Mouse (Mus musculus): ENCODE measurements around the gene Ubb. TPM values are rescaled to one million over a fixed set of nuclear protein-coding genes. Genes with fewer than 3 reads are reported as not detected.

Ubb gene
- polyA plus RNA-seq, 1 experiment from 2014 or later, result 2,820 TPM

DNA sequence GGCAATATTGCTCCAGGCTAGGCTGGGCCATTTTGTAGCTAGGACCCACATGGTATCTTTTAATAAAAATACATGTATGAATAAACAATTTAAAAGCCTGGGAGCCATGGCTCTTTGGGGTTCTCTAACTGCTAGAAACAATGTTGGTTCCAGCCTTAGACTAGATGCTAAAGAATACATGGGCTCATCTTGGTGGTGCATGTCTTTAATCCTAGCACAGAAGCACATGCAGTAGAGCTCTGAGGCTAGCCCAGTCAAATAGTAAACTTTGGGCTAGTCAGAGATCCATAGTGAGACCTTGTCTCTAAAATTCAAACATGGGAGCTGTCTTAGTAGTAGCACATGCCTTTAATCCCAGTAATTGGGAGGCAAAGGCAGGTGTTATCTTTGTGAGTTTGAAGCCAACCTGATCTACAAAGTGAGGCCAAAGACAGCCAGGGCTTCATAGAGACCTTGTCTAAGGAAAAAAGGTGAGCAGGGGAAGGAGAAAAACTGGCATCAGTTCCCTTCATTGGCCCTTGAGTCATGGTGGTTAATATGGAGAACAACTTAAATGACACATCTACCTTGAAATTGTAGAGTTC is 4.1 kb downstream of the Ubb start:
- Histone ChIP-seq H3K27ac (ENCODE audit: low read depth) (no peak overlapping the region), H3K4me1 (replicated peaks; ENCODE audit: control insufficient read depth, insufficient read depth, low read length) (peaks cover 19% of the 10 kb centered on the region), H3K4me3 (ENCODE audit: low read depth, low read length) (no peak overlapping the region), H3K9ac (ENCODE audit: low read length) (no peak overlapping the region), H3K27me3 (replicated peaks; ENCODE audit: control insufficient read depth, insufficient read depth, low read length) (no peaks in the 10 kb centered on the region), H3K36me3 (ENCODE audit: control insufficient read depth, insufficient read depth, low read length) (peaks cover 22% of the 10 kb centered on the region), H3K9me3 (ENCODE audit: control insufficient read depth, low read length) (no peaks in the 10 kb centered on the region), H3K4me2 (ENCODE audit: low read length) (peak overlapping the region; percentile 100)
- ATAC-seq (replicated peaks; ENCODE audit: low FRiP score, low TSS enrichment, low read depth) (no peak), DNase-seq (ENCODE audit: low spot score) (no peak)

DNA sequence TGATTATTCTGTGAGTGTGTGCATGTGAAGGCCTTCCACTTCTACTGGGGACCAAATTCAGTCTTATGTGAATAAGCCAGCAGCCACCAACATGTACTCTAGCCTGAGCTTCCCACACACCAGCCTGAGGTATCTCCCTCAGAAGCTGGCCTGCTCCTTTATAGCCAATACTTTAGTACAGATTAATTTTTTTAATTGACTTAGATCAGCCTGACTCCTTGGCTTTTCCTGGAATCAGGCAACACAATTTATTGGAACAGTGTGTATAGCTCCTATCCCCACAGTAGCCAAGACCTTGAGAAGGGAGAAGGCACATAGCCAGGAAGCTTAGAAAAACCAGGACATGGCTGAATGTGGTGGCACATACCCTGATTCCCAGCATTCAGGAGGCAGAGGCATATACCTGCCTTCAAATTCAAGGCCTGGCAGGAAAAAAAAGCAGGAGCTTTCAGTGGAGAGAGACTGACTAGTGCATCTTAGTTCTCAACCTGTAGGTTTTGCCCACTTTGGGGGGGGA is 5.0 kb downstream of the Ubb start:
- H3K9me3 ChIP-seq (ENCODE audit: control insufficient read depth, low read length), result no peaks in the 10 kb centered on the region
- ATAC-seq (replicated peaks; ENCODE audit: low FRiP score, low TSS enrichment, low read depth) (no peak), DNase-seq (ENCODE audit: low spot score) (no peak)
- H3K27ac ChIP-seq (ENCODE audit: low read depth), result no peak overlapping the region
- no peak overlapping the region for H3K4me3 ChIP-seq (ENCODE audit: low read depth, low read length)
- no peak overlapping the region for H3K9ac ChIP-seq (ENCODE audit: low read length)
- no peak overlapping the region for H3K4me2 ChIP-seq (ENCODE audit: low read length)
- peaks cover 19% of the 10 kb centered on the region for H3K4me1 ChIP-seq (replicated peaks; ENCODE audit: control insufficient read depth, insufficient read depth, low read length)
- no peaks in the 10 kb centered on the region for H3K27me3 ChIP-seq (replicated peaks; ENCODE audit: control insufficient read depth, insufficient read depth, low read length)
- peaks cover 22% of the 10 kb centered on the region for H3K36me3 ChIP-seq (ENCODE audit: control insufficient read depth, insufficient read depth, low read length)

DNA sequence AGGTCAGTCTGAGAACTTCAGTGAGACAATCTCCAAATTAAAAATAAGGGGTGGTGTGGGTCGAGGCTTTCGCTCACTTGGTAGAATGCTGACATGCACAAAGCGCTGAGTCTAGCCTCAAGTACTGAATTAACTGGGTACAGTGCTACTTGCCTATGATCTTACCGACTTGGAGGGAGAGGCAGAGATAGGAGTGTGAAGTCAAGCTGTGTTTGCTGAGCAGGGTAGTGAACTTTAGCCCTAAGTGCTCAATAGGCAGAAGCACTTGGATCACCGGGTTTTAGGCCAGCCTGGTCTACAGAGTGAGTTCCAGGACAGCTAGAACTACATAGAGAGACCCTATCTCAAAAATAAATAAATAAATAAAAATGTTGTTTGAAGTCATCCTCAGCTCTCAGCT is 6.2 kb downstream of the Ubb start:
- Histone ChIP-seq H3K4me2 (ENCODE audit: low read length) (no peak overlapping the region), H3K4me3 (ENCODE audit: low read depth, low read length) (no peak overlapping the region), H3K4me1 (replicated peaks; ENCODE audit: control insufficient read depth, insufficient read depth, low read length) (peaks cover 19% of the 10 kb centered on the region), H3K36me3 (ENCODE audit: control insufficient read depth, insufficient read depth, low read length) (peaks cover 22% of the 10 kb centered on the region), H3K27me3 (replicated peaks; ENCODE audit: control insufficient read depth, insufficient read depth, low read length) (no peaks in the 10 kb centered on the region), H3K9ac (ENCODE audit: low read length) (no peak overlapping the region), H3K27ac (ENCODE audit: low read depth) (no peak overlapping the region), H3K9me3 (ENCODE audit: control insufficient read depth, low read length) (no peaks in the 10 kb centered on the region)
- ATAC-seq (replicated peaks; ENCODE audit: low FRiP score, low TSS enrichment, low read depth), result 0 out of 2 replicates have a peak, but pooled peaks have one; percentile 34
- no peak for DNase-seq (ENCODE audit: low spot score)
- WGBS, result 64% methylated on average over 5 of the region's 5 CpGs

DNA sequence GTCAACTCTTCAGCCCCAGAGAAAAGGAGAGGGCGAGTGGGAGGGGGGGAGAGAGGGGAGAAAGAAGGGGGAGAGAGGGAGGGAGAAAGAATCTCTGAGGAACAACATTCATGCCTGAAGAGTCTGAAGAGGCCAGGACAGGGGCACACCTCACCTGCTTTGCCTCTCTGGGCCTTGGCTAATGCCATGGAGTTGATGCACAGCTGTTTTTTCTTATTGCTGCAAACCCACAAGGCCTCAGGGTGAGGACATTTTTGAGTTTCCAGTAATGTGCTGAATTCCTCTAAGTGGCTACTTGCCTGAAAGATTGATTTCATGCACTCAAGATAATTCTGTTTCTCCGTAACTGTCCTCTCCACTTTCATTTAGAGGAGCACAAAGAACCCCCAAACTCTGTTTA is 7.2 kb downstream of the Ubb start:
- WGBS, result 52% methylated on average over 2 of the region's 2 CpGs
- H3K27ac ChIP-seq (ENCODE audit: low read depth), result no peak overlapping the region
- DNase-seq (ENCODE audit: low spot score) (no peak), ATAC-seq (replicated peaks; ENCODE audit: low FRiP score, low TSS enrichment, low read depth) (no peak)
- H3K4me2 ChIP-seq (ENCODE audit: low read length), result no peak overlapping the region
- H3K4me1 ChIP-seq (replicated peaks; ENCODE audit: control insufficient read depth, insufficient read depth, low read length), result peaks cover 19% of the 10 kb centered on the region
- no peak overlapping the region for H3K4me3 ChIP-seq (ENCODE audit: low read depth, low read length)
- H3K27me3 ChIP-seq (replicated peaks; ENCODE audit: control insufficient read depth, insufficient read depth, low read length), result no peaks in the 10 kb centered on the region
- peaks cover 19% of the 10 kb centered on the region for H3K36me3 ChIP-seq (ENCODE audit: control insufficient read depth, insufficient read depth, low read length)
- H3K9ac ChIP-seq (ENCODE audit: low read length), result no peak overlapping the region
- no peaks in the 10 kb centered on the region for H3K9me3 ChIP-seq (ENCODE audit: control insufficient read depth, low read length)

DNA sequence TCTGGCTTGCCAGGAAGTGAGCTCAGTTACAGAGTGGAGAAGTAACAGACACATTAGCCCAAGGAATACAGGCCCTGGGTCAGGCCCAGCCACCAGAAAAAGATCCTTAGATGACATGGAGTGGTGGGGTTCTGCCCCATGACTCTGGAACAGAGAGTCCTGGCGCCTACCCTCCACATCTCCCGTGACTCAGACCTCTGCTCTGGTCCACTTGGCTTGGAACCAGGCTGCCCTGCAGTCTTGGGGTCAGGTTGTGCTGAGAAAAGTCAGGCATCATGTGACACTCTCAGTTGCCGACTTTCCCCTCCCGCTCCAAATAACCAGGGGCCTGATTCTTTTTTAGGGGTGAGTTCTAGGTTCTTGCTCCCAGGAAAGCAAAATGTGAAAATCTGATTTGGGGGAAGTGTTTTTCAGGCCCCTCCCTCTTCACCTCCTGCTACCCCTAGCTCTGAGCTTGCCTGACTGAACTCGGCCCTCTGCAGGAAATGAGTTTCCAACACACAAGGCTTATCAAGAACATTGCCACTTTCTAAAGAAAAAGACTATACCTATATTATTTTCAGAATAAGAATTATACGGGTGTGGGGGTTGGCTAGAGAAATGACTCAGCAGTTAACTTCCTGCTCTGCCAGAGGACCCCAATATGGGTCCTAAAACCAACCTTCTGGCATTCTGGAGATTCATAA is 8.1 kb downstream of the Ubb start:
- Histone ChIP-seq H3K4me2 (ENCODE audit: low read length) (no peak overlapping the region), H3K4me3 (ENCODE audit: low read depth, low read length) (no peak overlapping the region), H3K36me3 (ENCODE audit: control insufficient read depth, insufficient read depth, low read length) (peaks cover 10% of the 10 kb centered on the region), H3K27ac (ENCODE audit: low read depth) (no peak overlapping the region), H3K4me1 (replicated peaks; ENCODE audit: control insufficient read depth, insufficient read depth, low read length) (peaks cover 10% of the 10 kb centered on the region), H3K9ac (ENCODE audit: low read length) (no peak overlapping the region), H3K27me3 (replicated peaks; ENCODE audit: control insufficient read depth, insufficient read depth, low read length) (no peaks in the 10 kb centered on the region), H3K9me3 (ENCODE audit: control insufficient read depth, low read length) (no peaks in the 10 kb centered on the region)
- no peak for ATAC-seq (replicated peaks; ENCODE audit: low FRiP score, low TSS enrichment, low read depth)
- no peak for DNase-seq (ENCODE audit: low spot score)
- WGBS, result 56% methylated on average over 6 of the region's 6 CpGs

DNA sequence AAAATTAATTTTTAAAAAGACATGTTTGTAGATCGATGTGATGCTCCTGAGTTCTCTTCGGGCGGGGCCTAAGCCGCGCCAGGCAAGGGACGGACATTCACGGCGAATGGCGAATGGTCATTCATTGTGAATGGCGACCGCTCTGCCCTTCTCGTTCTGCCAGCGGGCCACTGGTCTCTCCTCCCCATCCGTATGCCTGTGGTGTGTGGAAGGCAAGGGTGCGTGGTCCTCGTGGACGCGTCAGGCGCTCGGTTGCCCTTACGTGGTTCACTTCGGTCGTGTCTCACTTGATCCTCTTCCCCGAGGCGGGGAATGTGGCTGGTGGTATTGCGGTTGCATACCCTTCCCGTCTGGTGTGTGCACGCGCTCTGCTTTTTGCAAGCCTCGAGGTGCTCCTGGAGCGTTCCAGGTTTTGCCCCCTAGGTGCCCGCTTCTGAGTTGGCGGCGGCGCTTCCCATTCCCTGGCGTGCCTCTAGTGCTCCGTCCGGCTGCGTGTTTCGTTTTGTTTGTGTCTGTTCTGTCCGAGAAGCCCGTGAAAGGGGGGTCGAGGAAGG is 9.6 kb downstream of the Ubb start:
- no peak for DNase-seq (ENCODE audit: low spot score)
- H3K9me3 ChIP-seq (ENCODE audit: control insufficient read depth, low read length), result no peaks in the 10 kb centered on the region
- H3K36me3 ChIP-seq (ENCODE audit: control insufficient read depth, insufficient read depth, low read length), result no peaks in the 10 kb centered on the region
- ATAC-seq (replicated peaks; ENCODE audit: low FRiP score, low TSS enrichment, low read depth), result no peak
- no peak overlapping the region for H3K27ac ChIP-seq (ENCODE audit: low read depth)
- WGBS, result 26% methylated on average over 43 of the region's 43 CpGs
- peak overlapping the region; percentile 21; the same call in 1 of the 2 replicates for H3K9ac ChIP-seq (ENCODE audit: low read length)
- no peaks in the 10 kb centered on the region for H3K27me3 ChIP-seq (replicated peaks; ENCODE audit: control insufficient read depth, insufficient read depth, low read length)
- peak overlapping the region; percentile 20 for H3K4me3 ChIP-seq (ENCODE audit: low read depth, low read length)
- peak overlapping the region; percentile 60 for H3K4me2 ChIP-seq (ENCODE audit: low read length)
- H3K4me1 ChIP-seq (replicated peaks; ENCODE audit: control insufficient read depth, insufficient read depth, low read length), result no peaks in the 10 kb centered on the region

DNA sequence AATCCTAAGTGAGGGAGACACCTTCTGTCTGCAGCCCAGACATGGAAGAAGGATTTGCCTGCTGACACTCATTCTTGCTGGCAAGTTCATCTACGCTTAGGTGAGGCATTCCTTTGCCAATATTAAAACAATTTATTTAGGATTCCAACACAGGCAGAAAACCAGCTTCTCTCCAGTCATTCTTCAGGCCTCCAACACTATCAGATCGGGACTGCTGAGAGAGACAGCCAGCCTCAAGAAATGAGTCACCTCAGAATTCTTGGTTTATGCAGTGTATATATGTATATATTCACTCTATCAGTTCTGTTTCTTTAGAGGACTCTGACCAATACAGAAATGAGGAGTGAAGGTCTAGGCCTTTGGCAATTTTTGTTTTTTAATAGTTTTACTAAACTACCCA is 12.6 kb downstream of the Ubb start:
- no peaks in the 10 kb centered on the region for H3K27me3 ChIP-seq (replicated peaks; ENCODE audit: control insufficient read depth, insufficient read depth, low read length)
- H3K4me3 ChIP-seq (ENCODE audit: low read depth, low read length), result no peak overlapping the region
- H3K36me3 ChIP-seq (ENCODE audit: control insufficient read depth, insufficient read depth, low read length), result no peaks in the 10 kb centered on the region
- no peaks in the 10 kb centered on the region for H3K9me3 ChIP-seq (ENCODE audit: control insufficient read depth, low read length)
- 75% methylated on average over 2 of the region's 2 CpGs for WGBS
- H3K9ac ChIP-seq (ENCODE audit: low read length), result no peak overlapping the region
- DNase-seq (ENCODE audit: low spot score) (no peak), ATAC-seq (replicated peaks; ENCODE audit: low FRiP score, low TSS enrichment, low read depth) (no peak)
- no peak overlapping the region for H3K4me2 ChIP-seq (ENCODE audit: low read length)
- H3K27ac ChIP-seq (ENCODE audit: low read depth), result no peak overlapping the region
- peaks cover 2% of the 10 kb centered on the region; the same call in 1 of the 2 replicates for H3K4me1 ChIP-seq (replicated peaks; ENCODE audit: control insufficient read depth, insufficient read depth, low read length)

DNA sequence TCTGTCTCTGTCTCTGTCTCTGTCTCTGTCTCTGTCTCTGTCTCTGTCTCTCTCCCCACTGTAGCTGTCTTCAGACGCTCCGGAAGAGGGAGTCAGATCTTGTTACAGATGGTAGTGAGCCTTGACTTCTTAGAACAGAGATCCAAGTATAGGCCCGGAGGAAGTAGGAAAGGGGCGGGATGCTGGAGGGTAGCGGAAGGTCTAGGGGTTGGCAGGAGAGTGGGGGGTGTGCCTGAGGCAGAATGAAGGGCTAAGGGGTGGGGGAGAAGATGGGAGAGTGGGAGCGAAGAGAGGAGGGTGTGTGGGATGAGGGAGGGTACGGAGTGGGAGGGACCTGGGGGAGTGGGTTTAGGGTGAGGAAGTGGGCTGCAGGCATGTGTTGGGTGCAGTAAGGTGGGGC is 14.8 kb downstream of the Ubb start:
- DNase-seq (ENCODE audit: low spot score), result no peak
- Histone ChIP-seq H3K9me3 (ENCODE audit: control insufficient read depth, low read length) (no peaks in the 10 kb centered on the region), H3K27me3 (replicated peaks; ENCODE audit: control insufficient read depth, insufficient read depth, low read length) (no peaks in the 10 kb centered on the region), H3K4me3 (ENCODE audit: low read depth, low read length) (no peak overlapping the region), H3K9ac (ENCODE audit: low read length) (no peak overlapping the region), H3K27ac (ENCODE audit: low read depth) (no peak overlapping the region), H3K4me1 (replicated peaks; ENCODE audit: control insufficient read depth, insufficient read depth, low read length) (peaks cover 2% of the 10 kb centered on the region; the same call in 1 of the 2 replicates), H3K4me2 (ENCODE audit: low read length) (no peak overlapping the region), H3K36me3 (ENCODE audit: control insufficient read depth, insufficient read depth, low read length) (no peaks in the 10 kb centered on the region)
- 64% methylated on average over 7 of the region's 7 CpGs for WGBS
- ATAC-seq (replicated peaks; ENCODE audit: low FRiP score, low TSS enrichment, low read depth), result no peak
